Mouse (Mus musculus) granulocyte monocyte progenitor cell, adult 5-6 weeks (primary cell): ENCODE measurements at regions not wholly inside any gene's neighbourhood (a gene's known extent, or its start where the extent isn't known, plus 50 kb on each side); places are given as distances from the start of the nearest gene placed in this dataset.
"Not testable (repeated sequence)": the region's sequence is repeated elsewhere in the genome, so short reads cannot be mapped to it uniquely, and the experiment has no call there.

Source experiments
- ATAC-seq: replicated peaks from 2 replicates; pipeline ENCODE4 v1.8.0; 2016; ENCODE audit warnings: mild to moderate bottlenecking, moderate TSS enrichment, inconsistent platforms; ENCODE audit not compliant: poor library complexity, severe bottlenecking

DNA sequence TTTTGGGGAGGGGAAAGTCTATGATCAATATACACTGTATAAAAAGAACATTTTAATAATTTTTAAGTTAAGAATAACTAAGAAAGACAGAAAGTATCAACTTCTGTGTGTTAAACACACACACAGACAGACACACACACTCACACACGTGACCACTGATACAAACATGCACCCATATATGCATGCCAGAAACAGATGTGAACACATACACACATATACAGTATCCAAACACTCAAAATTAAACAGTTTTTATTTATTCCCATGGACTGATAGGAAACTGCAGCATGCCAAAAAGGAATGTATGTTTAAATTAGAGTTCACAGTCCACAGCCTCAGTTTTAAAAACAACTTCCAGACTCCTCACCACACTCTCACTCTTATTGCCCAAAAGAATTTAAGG is 203.4 kb upstream of the Tbl1x start:
- ATAC-seq, result no peak

- peak; percentile 53; the same call in 1 of the 2 replicates for ATAC-seq
Measured at GRCm38 (mm10) chrX:77314384-77314783, 196.4 kb upstream of the Tbl1x start.

GRCm38 (mm10) chrX:77323644-77324043 is 187.2 kb upstream of the Tbl1x start:
- ATAC-seq, result no peak

- no peak for ATAC-seq
Measured at GRCm38 (mm10) chrX:77353181-77353580, 157.6 kb upstream of the Tbl1x start.

DNA sequence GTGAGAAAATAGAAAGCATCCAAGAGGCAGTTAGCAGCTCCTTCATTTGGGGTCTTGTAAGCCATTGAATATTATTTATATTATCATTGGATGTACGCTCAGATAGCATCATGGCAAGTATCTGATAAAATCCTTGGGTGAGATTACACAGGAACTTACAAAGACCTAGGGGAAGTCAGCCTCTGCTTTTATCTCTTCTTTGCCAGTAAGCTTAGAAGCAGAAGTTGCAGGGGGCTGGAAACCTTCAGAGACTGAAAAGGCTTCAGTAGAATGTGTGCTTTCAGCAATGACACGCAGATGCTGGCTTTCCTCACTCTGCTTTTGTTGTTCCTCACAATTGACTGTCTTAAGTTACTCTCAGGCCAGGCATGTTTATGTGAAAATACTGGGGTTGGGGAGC is 150.3 kb upstream of the Tbl1x start:
- no peak; the same call in 1 of the 2 replicates for ATAC-seq

DNA sequence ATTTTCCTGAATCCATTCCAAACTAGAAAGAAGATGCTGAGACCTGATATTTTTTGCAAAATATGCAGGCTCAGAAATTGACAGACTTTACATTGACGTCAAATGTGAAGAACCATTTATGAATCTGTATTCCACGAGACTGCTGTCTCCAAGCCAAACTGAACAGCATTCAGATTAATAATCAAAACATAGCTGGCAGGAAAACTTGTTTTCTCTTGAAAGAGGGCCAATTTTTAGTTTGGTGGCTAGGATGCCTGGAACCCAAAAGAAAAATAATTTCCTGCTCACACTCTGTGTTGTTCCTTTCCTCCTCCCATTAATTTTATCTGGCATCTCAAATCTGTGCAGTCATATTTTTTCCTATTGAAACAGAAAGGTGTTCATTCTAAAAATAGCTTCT is 149.7 kb upstream of the Tbl1x start:
- no peak for ATAC-seq

DNA sequence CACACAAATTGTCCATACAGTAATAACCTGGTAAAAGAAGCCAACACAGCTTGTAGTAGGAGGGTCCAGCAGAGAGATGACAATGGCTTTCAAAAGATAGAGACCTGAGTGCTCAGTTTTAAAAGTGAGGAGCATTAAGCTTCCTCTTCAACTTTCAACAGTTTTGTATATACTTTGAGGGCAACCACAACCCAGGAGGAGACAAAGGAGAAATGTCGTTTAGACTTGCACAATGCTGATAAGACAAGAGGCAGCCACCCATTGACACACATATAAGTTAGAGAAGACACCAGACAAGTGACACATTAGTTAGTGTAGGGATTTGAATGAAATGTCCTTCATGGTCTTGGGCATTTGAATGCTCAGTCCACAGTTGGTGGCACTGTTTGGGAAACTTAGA is 147.2 kb upstream of the Tbl1x start:
- ATAC-seq, result peak; percentile 74

GRCm38 (mm10) chrX:77367351-77367750 is 143.5 kb upstream of the Tbl1x start:
- ATAC-seq, result no peak

DNA sequence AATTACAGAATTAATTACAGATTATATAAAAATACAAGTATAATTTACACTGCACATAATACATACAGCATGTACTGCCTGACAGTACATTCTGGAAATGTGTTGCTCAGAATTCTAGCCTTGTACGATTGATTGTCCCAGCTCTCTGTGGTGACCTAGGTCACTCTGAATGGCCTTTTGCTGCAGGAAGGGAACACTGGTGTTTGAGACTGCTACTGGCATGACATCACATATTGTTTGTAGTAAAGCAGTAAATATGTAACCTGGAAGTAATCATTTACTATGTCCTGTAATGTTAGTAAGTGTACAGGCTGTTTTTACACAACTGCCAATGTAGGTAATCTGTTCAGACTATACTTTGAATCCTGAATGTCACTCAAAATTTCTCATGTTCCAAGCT is 123.5 kb upstream of the Tbl1x start:
- no peak for ATAC-seq

- no peak for ATAC-seq
Measured at GRCm38 (mm10) chrX:77391760-77392446, 118.9 kb upstream of the Tbl1x start.

DNA sequence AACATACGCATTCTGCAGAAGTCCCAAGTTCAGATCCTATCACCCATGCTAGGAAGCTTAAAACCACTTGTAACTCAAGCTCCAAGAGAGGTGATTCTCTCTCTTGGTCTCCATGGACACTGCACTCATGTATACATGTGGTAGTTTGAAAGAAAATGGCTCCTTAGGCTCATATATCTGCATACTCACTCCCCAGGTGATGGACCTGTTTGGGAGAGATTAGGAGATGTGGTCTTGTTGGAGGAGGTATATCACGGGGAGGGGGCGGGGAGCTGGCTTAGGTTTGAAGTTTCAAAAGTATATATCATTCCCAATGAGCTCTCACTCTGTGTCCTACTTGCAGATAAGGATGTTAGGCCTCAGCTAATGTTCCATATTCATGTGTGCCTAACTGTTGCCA is 103.9 kb upstream of the Tbl1x start:
- ATAC-seq, result no peak

GRCm38 (mm10) chrX:77407925-77408324 is 102.9 kb upstream of the Tbl1x start:
- no peak for ATAC-seq

DNA sequence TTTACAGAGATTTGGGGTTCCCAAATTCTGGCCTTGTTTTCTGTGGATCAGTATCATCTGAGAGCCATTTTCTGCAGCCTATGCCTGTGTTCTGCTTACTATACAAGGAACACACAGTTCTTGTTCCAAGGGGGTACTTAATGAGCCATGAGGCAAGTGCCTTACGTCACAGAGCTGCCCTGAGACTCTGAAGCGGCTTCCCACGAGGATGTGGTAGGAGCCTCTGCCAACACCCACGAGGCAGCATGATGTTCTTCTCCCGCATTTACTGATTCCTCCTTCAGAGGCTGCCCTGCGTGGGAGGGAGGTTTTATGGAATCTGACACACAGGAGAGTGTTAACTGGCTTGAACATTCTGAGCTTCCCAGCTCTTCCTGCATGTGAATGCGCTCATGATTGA is 101.4 kb upstream of the Tbl1x start:
- ATAC-seq, result no peak

- ATAC-seq, result no peak
Measured at GRCm38 (mm10) chrX:77410812-77411211, 100.0 kb upstream of the Tbl1x start.

GRCm38 (mm10) chrX:77414156-77414555 is 96.7 kb upstream of the Tbl1x start:
- ATAC-seq, result peak; percentile 81

DNA sequence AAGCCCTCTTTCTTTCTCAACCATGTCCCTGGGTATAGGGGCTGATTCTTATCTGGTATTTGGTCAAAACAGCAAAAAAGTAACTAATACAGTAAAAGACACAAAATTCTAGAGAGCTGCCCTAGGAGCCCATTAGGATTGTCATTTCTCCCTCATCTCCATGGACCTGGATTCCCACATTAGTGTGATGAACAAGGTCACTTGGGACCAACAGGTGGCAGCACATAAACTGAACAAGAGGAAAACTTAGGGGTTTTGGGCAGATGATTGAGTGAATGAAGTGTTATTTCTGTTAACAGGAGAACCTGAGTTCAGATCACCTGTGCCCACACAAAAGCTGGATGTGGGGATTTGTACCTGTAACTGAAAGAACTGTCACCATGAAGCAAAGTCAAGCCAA is 93.0 kb upstream of the Tbl1x start:
- no peak for ATAC-seq

DNA sequence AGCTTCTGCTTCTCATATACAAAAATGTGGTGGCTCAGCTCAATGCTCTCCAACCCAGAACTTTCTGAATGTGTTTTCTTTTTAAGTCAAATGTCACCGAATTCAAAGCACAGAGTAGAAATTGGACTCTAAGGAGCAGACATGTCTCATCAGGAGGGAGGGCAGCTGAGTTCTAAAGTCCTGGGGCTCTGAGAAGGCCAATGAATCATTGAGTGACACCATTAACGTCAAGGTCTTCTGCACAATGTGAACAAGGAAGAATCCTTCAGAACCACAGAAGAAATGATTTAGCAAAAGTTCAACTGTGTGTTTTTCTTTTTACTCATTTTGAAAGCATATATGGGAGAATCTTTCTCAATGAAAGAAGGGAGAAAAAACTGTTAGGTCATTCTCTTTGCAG is 88.6 kb upstream of the Tbl1x start:
- ATAC-seq, result no peak

DNA sequence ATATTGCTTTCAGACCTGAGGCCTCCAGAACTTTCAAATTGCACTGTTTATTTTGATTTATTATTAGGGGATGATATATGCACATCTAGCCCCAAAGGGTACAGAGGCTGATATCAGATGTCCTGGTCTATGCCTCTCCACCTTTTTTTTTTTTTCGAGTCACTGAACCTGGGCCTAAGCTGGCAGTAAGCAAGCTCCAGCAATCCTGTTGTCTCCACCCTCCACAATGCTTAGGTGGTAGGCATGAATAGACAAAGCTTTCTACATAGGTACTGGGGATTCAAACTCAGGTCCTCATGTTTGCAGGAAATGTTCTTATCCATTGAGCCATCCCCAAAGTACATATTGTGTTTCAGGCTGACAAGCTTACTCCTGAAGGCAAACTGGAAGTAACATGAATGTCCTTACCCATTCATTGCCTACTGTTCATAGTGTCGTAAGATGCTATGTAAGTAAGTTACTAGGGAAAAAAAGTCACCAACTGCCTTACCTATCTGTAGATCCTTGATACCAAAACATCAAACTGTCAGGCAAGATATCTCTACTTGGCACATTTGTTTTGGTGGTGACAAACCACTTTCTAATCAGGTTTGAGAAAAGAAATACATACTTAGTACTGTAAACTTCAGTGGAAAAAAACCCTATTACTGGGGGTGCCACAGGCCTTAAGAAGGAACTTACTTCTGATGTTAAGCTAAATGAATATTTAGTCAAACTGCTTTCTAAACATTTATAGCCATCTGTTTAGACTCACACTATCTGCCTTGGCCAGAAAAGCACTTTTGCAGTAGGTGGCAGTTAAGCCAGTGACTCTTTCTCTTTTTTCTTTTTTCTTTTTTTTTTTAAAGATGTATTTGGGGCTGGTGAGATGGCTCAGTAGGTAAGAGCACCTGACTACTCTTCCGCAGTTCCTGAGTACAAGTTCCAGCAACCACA is 85.8 kb upstream of the Tbl1x start:
- no peak for ATAC-seq

DNA sequence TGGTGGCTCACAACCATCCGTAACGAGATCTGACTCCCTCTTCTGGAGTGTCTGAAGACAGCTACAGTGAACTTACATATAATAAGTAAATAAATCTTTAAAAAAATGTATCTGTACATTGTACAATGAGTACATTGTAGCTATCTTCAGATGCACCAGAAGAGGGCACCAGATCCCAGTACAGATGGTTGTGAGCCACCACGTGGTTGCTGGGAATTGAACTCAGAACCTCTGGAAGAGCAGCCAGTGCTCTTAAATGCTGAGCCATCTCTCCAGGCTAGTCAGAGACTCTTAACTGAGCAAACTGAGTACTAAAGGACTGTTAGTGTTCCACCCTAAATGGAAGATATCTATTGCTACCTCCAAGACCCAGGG is 85.1 kb upstream of the Tbl1x start:
- not testable (repeated sequence) for ATAC-seq

DNA sequence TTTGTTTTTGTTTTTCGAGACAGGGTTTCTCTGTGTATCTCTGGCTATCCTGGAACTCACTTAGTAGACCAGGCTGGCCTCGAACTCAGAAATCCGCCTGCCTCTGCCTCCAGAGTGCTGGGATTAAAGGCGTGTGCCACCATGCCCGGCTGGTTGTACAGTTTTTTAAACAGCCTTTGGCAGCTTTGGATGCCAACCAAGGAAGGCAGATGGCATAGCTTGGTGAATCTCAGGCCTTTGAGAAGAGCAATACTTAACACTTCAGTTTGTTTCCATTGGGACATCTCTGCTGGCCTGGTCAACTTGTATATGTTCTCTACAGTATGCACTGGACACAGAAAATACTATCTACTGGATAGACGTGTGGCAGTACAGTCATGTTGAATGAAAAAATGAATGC is 84.0 kb upstream of the Tbl1x start:
- not testable (repeated sequence) for ATAC-seq

- ATAC-seq, result no peak
Measured at GRCm38 (mm10) chrX:77432001-77432565, 78.7 kb upstream of the Tbl1x start.
